Mouse (Mus musculus): ENCODE measurements around the gene Tll1.

Tll1 gene

DNA sequence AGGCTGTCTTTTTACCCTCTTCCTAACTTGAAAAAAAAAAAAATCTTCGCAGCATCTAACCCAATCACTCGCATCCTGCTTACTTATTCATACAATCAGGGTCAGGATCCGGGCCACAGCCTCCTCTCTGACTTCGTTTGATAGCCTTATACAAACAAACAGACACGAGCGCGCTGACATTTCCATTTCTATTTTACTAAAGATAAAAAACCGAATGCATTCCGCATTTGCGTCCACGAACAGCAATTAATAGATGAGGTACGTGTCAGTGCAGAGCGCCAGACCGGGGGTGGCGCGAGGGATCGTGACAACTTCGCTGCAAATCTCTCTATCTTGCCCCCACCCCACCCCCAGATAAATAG lies at the start of gene Tll1:
TSS of gene Tll1 (minus strand) at position 248 of the 362 bp plus-strand sequence.
- no peak for DNase-seq (ENCODE audit: extremely low spot score, low spot score)

DNA sequence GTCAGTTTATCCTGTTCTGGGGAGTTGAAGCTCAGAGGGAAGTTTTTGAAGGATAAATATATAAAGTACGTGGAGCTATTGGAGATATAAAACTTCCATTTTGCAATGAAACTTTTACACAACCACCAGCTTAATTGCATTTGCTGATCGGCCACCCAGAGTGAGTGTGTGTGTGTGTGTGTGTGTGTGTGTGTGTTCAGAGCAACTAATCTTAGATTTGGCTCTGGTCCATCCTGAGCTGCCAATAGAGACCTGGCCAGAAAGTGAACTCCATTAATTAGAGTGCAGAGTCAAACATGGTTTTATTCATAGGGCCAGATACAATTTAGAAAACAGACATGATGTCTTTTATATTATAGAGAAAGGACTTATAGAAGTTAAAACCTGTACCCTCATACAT lies 32.6 kb upstream of the Tll1 start:
- DNase-seq (ENCODE audit: extremely low spot score, low spot score) = no peak

DNA sequence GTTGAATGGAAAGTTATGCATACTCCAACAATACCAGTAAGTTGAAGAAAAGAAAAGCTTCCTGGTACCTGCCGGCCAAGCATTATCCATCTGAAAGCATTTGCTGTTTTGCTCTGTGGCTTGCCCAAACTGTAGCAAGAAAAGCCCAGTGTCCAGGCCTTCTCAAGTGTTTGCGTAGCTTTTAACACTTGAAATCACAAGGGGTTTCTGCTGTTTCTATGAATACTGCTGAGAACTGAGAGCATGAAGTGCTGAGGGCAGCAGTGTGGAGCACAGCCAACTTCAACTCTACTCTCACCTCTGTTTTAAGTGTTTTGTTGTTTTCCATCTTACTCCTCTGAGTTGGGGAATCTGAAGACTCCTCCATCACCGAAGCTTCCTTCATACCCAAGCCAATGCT lies 15.5 kb upstream of the Tll1 start:
- no peak for DNase-seq (ENCODE audit: extremely low spot score, low spot score)

DNA sequence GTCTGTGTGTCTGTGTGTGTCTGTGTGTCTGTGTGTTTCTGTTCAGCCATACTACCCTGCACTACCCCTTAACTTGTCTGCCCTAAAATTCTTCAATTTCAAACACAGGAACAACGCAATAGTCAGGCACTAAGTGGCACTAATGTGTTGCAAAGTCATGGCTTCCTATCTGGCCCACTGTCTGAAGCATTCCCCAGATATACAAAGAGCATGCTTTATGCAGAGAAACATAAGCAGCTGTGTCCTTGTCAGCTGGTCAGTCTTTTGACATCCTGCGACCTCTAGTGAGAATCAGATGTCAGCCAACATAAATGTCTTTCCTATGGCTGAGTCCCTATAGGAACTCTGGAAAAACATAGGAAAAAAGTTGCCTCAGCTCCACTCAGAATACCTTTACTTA lies 11.6 kb upstream of the Tll1 start:
- no peak for DNase-seq (ENCODE audit: extremely low spot score, low spot score)

DNA sequence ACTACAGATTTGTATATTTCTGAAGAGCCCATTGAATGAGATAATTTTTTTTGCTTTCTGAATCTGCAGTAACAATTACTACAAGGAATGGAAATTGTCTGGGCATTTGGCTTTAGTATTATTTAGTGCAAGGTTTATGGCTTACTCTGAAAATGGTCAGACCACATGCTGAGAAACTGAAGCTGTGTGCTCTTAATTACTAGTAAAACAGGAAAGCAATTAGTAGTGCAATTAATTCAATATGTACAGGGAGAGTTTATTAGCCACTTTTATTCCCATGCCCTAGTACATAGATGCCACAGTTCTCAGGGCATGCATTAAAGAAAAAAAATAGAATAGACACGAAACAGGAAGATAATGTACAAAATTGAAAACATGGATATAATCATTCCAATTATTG lies 10.2 kb upstream of the Tll1 start:
- DNase-seq (ENCODE audit: extremely low spot score, low spot score) = no peak

DNA sequence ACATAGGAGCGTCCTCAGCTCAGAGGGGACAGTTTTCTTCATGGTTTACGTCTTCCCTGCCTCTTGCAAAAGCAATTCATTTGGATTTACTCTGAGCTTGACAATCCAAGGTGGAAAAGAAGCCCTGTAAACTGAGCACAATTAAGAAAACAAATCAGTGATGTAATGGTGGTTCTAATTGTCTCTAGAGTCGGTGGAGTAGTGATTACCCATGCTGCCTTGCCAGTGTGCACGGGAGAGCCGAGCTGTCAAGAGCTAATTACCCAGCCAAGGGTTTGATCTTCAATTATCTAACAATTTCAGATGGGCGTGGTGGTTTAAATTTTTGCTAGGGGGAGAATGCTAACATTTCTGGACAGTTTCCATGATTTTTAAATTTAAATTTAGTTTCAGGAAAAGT lies 9.3 kb upstream of the Tll1 start:
- DNase-seq (ENCODE audit: extremely low spot score, low spot score) = no peak

DNA sequence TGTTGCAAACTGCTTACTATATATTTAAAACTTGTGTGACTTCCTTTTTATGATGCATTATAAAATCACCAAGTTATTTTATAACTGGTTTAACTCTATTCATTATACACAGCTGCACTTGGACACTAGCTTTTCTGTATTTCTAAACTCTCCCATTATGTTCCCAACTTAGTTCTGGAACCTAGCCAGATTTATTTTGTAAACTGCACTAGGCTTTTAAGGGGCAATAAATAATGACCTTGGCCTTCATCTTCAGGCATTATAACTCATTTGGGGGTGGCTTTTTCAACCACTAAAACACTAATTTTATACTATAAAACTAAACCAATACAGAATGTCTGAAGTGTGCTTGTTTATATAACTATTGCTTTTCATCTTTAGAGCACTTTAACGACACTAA lies 8.8 kb upstream of the Tll1 start:
- no peak for DNase-seq (ENCODE audit: extremely low spot score, low spot score)

DNA sequence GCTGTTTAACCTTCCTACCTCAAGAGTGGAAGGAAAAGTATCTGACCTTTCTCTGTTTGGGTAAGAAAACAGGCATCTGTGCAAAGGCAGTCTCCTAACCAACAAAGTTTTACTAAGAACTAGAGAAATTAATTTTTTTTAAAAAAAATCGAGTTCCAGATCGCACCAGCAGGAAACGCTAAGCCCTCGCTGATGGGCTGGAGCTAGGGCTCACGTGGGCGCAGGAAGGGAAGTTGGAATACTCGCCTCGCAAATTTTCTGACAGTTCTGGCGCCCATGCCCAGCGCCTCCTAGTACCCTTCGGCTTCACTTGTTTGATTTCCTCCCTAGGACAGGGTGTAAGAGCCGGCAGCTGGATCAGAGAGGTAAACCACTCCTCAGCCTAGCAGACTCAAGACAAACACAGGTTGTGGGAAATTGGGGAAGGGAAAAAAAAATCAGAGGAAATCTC lies 365 bp upstream of the Tll1 start:
- DNase-seq (ENCODE audit: extremely low spot score, low spot score) = peak; percentile 42

DNA sequence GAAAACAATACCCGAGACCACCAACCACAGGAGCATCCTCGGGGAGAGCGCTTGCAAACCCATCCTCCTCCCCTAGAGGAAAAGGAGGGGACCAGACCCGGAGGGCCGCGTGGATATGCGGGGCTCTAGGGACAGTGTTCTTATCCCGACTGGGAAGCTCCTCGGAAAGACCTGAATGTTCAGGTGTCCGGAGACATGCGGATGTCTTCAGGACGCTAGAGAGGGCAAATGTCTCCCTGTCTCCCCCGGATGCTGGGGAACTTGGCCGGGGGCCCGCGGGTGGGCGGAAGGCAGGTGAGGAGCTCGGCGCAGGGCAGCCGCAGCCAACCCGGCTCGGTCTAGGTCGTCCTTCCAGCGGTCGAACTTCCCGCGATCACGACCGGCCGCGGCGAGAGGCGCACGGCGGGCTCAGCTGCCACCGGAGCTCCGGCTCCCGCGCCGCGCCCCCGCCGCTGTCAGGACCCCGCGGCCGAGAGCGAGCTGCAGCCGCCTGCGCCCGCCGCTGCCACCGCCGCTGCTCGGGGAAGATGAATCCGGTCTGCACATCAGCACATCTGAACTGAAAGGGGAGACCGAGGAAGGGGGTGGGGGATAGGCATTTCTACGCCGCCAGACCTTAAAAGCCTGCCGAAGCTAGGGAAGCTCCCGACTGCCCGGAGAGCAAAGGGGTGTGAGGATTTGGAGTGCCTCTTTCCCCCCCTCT lies 599 bp downstream of the Tll1 start:
- DNase-seq (ENCODE audit: extremely low spot score, low spot score) = peak; percentile 71

DNA sequence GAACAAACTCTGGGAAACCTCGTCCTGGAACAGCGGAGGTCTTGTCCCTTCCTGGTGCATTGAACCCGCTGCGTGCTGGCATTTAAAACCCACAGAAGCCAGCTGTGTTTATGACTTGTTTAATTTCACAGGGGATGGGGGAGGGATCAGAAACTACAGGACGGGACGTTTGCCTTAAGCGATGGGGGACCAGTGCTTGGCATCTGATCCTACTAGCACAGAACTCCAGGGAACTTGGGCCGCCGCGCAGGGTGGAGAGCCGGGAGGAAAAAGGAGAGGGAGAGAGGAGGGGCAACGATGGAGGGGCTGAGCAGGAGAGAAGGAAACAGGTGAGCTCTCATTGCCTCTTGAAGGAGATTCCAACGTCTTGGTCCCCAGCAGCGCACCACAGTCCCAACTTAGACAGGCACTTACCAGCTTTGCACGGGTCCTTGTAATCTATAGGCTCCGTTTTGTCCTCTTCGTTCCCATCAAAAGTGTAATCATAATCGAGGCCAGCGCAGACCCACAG lies 1.2 kb downstream of the Tll1 start:
- peak; percentile 51 for DNase-seq (ENCODE audit: extremely low spot score, low spot score)

DNA sequence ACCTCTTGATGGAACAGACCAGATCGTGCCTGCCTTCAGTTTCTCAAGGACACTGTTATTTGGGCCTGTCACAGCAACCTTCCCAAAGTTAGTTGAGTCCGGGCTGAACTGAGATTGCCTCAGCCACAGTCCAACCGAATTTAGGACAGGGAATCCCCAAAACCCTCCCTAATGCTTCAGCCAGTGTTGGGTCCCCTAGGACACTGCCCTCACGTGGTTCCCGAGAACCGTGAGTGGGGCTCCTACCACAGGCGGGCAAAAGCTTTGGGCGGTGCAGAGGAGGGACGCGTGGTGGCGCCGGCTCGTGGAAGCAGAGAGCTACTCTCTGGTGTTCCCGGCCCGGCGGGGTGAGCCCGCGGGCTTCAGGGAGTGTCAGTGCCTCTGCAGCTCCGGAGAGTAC lies 1.9 kb downstream of the Tll1 start:
- peak; percentile 70 for DNase-seq (ENCODE audit: extremely low spot score, low spot score)

DNA sequence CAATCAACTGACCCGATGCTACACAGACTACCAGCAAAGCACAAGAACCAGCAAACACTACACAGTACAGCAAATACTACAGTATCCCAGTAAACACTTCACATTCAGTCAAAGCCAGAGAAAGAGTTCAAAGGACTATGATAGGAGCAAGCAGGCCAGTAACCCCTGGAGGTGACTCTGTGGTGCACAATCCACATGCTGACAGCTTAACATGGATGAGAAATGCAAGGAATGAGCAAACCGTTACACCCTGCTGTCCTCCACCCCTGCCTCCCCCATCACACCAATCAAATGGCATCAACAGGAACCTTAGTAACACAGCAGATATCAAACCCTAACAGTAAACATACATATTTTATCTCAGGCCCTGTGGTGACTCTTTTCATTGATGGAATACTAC lies 7.7 kb downstream of the Tll1 start:
- no peak for DNase-seq (ENCODE audit: extremely low spot score, low spot score)

DNA sequence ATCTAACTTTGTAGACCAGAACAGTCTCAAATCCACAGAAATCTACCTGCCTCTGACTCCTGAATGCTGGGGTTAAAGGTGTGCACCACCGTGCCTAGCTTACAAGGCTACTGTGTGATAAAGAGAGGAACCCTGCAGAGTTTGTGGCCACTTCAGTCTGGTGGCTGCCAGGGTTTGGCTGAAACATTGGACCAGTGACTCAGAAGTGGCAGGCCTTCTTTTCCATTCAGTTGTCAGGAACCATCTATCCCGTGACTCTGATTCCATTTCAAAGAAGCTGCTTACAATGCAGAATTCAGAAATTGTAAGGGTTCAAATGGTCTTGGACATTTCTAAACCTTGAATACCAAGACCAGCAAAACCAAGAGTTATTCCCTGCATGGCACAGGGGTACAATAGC lies 12.7 kb downstream of the Tll1 start:
- no peak for DNase-seq (ENCODE audit: extremely low spot score, low spot score)

DNA sequence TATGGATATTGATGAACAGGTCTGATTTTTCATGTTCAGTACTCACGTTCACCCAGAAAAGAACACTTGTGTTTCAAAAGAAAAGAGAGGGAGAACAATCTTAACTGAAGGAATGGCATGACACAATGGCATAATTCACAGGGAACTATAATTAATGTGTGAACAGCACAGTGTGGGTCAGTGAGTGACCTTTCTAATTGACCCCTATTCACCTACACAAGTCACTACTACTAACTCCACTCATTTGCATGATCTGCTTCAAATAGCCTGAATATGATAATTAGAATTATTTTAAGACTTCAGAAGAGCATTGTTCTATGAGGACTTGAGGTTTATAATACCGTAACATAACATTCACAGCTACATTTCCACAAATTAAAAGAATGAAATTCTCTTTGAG lies 18.2 kb downstream of the Tll1 start:
- DNase-seq (ENCODE audit: extremely low spot score, low spot score) = no peak

DNA sequence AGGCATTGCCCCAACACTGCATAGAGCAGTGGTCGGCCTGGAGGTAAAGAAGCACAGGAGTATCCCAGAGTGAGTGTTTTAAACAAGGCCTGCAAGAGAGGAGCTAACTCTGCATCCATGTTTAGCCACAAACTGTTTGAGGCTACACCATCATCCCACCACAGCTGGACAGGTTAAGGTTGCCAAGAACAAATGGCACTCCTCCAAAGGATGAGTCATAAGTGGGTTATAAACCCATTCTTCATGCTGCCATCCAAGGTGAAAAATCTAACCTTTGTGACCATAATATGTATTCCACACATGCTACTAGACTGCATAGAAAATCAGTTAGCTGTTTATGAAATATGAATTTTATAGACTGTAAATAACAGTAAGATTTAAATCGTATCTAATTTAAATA lies 29.1 kb downstream of the Tll1 start:
- DNase-seq (ENCODE audit: extremely low spot score, low spot score) = no peak

DNA sequence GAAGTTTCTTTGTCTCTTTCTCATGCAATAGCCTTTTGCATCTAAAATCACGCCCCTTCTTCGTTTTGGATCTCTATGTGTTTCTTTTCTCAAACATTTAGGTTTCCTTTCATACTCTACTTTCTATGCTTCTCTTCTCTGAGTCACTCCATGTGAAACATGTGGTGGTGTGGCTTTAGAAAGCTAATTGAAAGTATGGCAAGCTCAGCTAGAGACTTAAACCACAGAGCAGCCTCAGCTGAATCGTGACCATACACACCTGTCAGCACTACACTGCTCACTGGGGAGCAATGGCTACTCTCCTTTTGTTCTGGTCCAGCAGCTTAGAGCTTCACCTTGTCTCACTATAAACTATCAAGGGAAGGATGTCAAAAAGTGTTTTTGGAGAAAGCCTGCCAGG lies 31.2 kb downstream of the Tll1 start:
- DNase-seq (ENCODE audit: extremely low spot score, low spot score) = no peak

DNA sequence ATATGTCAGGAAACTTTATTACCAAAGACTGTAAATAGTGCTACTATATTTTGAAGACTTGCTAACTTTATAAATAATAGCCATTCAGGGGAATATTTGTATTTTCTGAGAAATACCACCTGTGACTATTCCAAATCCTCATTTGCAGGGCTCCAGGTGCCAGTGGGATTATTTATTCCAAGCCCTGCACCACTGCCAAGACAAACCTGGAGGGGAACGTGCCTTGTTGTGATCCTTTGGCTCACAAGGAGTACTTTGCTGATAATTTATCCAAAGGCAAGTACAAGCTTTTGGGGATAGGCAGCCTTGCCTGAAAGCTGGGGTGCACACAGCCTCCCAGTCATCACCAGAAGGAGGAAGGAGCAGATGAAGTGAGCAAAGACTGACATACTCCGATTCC lies 32.3 kb downstream of the Tll1 start:
- no peak for DNase-seq (ENCODE audit: extremely low spot score, low spot score)

DNA sequence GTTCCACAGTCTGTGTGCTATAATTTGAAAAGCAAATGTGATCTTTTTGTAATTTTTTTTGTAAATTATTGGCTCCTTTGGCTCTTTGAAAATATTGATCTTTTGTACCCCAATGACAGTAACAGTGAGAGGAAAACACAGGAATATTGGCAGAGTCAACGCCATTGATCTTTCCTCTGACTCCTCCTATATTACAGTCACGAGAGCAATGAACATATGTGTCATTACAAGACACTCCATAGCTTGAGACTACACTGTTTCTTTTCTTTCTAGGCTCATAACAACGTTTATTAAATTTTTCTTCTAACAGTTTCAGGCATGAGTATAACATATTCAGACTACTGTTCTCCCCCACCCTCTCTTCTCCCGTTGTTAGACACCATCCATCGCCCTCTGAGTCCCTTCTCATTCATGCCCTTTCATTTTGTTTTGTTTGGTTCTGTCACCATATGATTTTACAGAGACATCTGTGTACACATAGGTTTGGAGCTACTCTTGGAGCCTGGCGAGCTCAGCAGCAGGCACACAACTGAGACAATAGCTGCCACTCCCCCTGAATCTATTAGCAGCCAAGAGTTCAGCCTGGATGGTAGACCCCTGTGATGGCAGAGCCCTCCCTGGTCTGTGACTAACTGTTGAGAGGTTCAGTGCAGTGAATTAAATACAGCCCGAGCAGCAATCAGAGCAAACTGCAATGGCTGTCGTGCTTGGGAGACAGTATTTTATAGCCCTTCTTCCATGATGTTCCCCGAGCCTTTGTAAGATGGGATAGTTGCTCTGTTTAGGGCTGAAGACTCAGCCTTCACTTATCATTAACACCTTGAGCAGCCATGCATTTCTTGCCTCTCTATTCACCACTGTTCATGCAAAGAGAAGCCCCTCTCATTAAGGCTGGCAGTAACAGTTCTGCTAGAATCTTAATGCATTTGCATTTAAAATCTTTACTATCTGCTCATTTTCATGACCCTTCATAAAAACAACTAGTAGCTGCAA lies 52.9 kb downstream of the Tll1 start:
- no peak for DNase-seq (ENCODE audit: extremely low spot score, low spot score)

DNA sequence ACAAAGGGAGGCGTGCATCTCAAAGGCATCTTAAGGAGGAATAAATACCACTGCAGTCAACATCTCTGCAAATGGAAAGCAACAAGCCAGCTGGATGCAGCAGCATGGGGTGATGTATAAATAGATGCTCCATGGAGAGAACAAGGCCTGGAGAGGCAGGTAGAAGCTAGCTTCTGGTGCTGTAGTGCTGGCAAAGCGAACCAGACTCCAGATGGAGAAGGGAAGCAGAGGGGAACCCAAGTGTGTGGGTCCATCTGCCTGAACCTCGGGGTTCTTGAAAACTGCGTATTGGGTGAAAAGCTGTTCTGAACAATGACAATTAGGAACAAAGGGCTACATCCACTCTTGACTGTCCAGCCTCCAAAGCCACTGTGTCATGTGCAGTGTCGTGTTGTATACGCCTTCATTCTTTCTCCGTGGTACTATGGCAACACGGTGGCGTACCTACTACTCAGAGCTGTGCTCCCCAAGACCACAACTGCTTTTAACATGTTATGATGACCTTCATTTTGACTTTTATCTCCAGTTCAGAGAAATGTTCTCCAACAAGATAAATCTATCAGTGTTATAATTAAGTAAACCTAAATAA lies 53.8 kb downstream of the Tll1 start:
- no peak for DNase-seq (ENCODE audit: extremely low spot score, low spot score)

DNA sequence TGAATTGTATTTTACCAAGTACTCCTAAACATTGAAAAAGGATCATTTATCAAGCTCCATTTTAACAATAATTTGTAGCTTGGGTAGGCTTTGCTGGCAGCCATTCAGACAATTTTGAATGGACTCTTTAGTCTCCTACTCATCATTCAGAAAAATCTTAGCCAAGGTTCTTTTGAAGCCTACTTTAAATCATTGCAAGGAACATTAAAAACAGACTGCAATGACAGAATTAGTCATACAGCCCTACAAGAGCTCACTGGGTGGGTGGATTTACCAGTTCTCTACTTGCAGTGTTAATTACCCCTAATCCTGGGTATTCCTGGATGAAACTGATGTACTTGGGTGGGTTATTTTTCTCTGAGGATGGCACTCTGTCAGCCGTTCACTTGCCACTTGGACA lies 69.5 kb downstream of the Tll1 start:
- no peak for DNase-seq (ENCODE audit: extremely low spot score, low spot score)

DNA sequence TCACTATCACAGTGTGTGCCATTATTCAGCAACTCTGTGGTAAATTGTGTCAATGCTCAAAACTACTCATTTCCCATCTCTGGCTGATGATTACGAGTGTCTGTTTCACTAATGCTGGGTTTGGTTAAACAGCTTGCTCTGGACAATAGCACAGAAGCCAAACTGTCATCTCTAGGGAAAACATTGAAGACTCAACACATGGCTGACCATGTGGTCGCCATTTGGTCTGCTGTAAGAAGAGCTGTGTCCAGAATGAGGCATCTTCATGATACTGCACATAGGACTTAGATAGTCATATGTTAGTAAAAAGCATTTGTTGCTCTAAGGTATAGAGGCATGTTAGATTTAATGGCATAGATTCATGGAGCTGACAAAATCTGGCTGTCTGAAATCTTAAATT lies 98.9 kb downstream of the Tll1 start:
- no peak for DNase-seq (ENCODE audit: extremely low spot score, low spot score)

DNA sequence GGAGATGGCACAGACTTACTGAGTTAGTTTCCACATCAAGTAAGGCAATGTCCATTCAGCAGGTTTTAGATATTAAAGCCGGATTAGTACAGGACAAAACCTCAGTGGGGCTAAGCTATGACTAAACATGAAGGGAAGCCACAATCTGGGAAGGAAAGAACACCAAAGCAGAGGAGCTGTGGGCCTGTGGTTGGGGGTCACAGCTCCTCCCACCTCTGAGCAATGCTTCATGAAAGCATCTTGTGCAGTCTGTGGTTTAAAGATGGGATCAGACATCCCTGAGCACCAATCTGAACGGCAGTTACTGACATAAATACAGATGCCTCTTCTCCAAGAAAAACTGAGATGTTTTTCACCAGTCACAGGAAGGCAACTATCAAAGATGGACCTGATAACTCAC lies 132.7 kb downstream of the Tll1 start:
- no peak for DNase-seq (ENCODE audit: extremely low spot score, low spot score)
